Mouse (Mus musculus) kidney, postnatal 25 days (tissue): ENCODE measurements around the gene Rexo1.

Experiments used
- DNase-seq, 2 experiments: peaks; one replicate each; pipeline ENCODE4 v3.0.0; 2021; ENCODE audit warnings: mixed read lengths in 2 of 2

Rexo1 gene

GRCm38 (mm10) chr10:80553575-80553974 is 7.8 kb downstream of the Rexo1 start:
- no peak for DNase-seq

- no peak for DNase-seq
Observed at GRCm38 (mm10) chr10:80552364-80552763, 9.0 kb downstream of the Rexo1 start.

GRCm38 (mm10) chr10:80549279-80549678 is 12.1 kb downstream of the Rexo1 start:
- DNase-seq, result no peak

GRCm38 (mm10) chr10:80548428-80549006 is 12.8 kb downstream of the Rexo1 start:
- peak; percentile 67 to 72 for DNase-seq

- no peak for DNase-seq
Observed at GRCm38 (mm10) chr10:80547539-80547938, 13.8 kb downstream of the Rexo1 start.

GRCm38 (mm10) chr10:80546945-80547344 is 14.4 kb downstream of the Rexo1 start:
- no peak for DNase-seq

GRCm38 (mm10) chr10:80545590-80545989 is 15.8 kb downstream of the Rexo1 start:
- DNase-seq, result no peak

GRCm38 (mm10) chr10:80543873-80544272 is 17.5 kb downstream of the Rexo1 start:
- DNase-seq, result no peak

GRCm38 (mm10) chr10:80539493-80539892 is 21.9 kb downstream of the Rexo1 start:
- no peak for DNase-seq

GRCm38 (mm10) chr10:80538710-80539394 is 22.5 kb downstream of the Rexo1 start, which contains the start of gene Atp8b3:
TSS of gene Atp8b3 (minus strand) at chr10:80539124.
- peak; percentile 86 to 93 for DNase-seq

- DNase-seq, result peak in 1 of 2 experiments; percentile 27
Observed at GRCm38 (mm10) chr10:80538180-80538579, 23.2 kb downstream of the Rexo1 start.

GRCm38 (mm10) chr10:80535711-80536110 is 25.6 kb downstream of the Rexo1 start:
- peak in 1 of 2 experiments; percentile 29 for DNase-seq

GRCm38 (mm10) chr10:80535071-80535470 is 26.3 kb downstream of the Rexo1 start:
- DNase-seq, result no peak

GRCm38 (mm10) chr10:80533704-80534103 is 27.7 kb downstream of the Rexo1 start:
- DNase-seq, result no peak

GRCm38 (mm10) chr10:80532783-80533182 is 28.6 kb downstream of the Rexo1 start:
- no peak for DNase-seq

- DNase-seq, result no peak
Observed at GRCm38 (mm10) chr10:80526172-80526571, 35.2 kb downstream of the Rexo1 start.

- no peak for DNase-seq
Observed at GRCm38 (mm10) chr10:80523299-80523698, 38.1 kb downstream of the Rexo1 start.

- no peak for DNase-seq
Observed at GRCm38 (mm10) chr10:80519287-80519686, 42.1 kb downstream of the Rexo1 start.

GRCm38 (mm10) chr10:80513739-80514138 is 47.6 kb downstream of the Rexo1 start:
- no peak for DNase-seq

GRCm38 (mm10) chr10:80510273-80510660 is 51.1 kb downstream of the Rexo1 start:
- no peak for DNase-seq

GRCm38 (mm10) chr10:80509412-80510272 is 51.7 kb downstream of the Rexo1 start:
- peak; percentile 84 to 93 for DNase-seq

- DNase-seq, result peak; percentile 71 to 86
Observed at GRCm38 (mm10) chr10:80506222-80506621, 55.1 kb downstream of the Rexo1 start.

- no peak for DNase-seq
Observed at GRCm38 (mm10) chr10:80504724-80505123, 56.6 kb downstream of the Rexo1 start.
